Mouse (Mus musculus): ENCODE data around the gene Arid1b.

Arid1b gene

GRCm38 (mm10) chr17:5138641-5139205 is 144.6 kb downstream of the Arid1b start:
- peak; percentile 83 for DNase-seq (ENCODE audit: extremely low read depth, insufficient read length, low spot score)

- DNase-seq (ENCODE audit: extremely low read depth, insufficient read length, low spot score): no peak
Observed at GRCm38 (mm10) chr17:5139553-5139952, 145.4 kb downstream of the Arid1b start.

GRCm38 (mm10) chr17:5143735-5144439 is 149.8 kb downstream of the Arid1b start:
- no peak for DNase-seq (ENCODE audit: extremely low read depth, insufficient read length, low spot score)

- peak; percentile 48 for DNase-seq (ENCODE audit: extremely low read depth, insufficient read length, low spot score)
Observed at GRCm38 (mm10) chr17:5150660-5151063, 156.5 kb downstream of the Arid1b start.

- no peak for DNase-seq (ENCODE audit: extremely low read depth, insufficient read length, low spot score)
Observed at GRCm38 (mm10) chr17:5151852-5152251, 157.7 kb downstream of the Arid1b start.

- DNase-seq (ENCODE audit: extremely low read depth, insufficient read length, low spot score): no peak
Observed at GRCm38 (mm10) chr17:5153461-5153860, 159.3 kb downstream of the Arid1b start.

GRCm38 (mm10) chr17:5154322-5154721 is 160.2 kb downstream of the Arid1b start:
- DNase-seq (ENCODE audit: extremely low read depth, insufficient read length, low spot score): no peak

GRCm38 (mm10) chr17:5157609-5158008 is 163.5 kb downstream of the Arid1b start:
- no peak for DNase-seq (ENCODE audit: extremely low read depth, insufficient read length, low spot score)

GRCm38 (mm10) chr17:5162525-5162924 is 168.4 kb downstream of the Arid1b start:
- no peak for DNase-seq (ENCODE audit: extremely low read depth, insufficient read length, low spot score)

GRCm38 (mm10) chr17:5163251-5163826 is 169.2 kb downstream of the Arid1b start:
- no peak for DNase-seq (ENCODE audit: extremely low read depth, insufficient read length, low spot score)

GRCm38 (mm10) chr17:5164794-5165193 is 170.7 kb downstream of the Arid1b start:
- no peak for DNase-seq (ENCODE audit: extremely low read depth, insufficient read length, low spot score)

GRCm38 (mm10) chr17:5165201-5165825 is 171.2 kb downstream of the Arid1b start:
- DNase-seq (ENCODE audit: extremely low read depth, insufficient read length, low spot score): no peak

GRCm38 (mm10) chr17:5166175-5166574 is 172.0 kb downstream of the Arid1b start:
- no peak for DNase-seq (ENCODE audit: extremely low read depth, insufficient read length, low spot score)

GRCm38 (mm10) chr17:5168046-5168445 is 173.9 kb downstream of the Arid1b start:
- no peak for DNase-seq (ENCODE audit: extremely low read depth, insufficient read length, low spot score)

- no peak for DNase-seq (ENCODE audit: extremely low read depth, insufficient read length, low spot score)
Observed at GRCm38 (mm10) chr17:5168640-5169039, 174.5 kb downstream of the Arid1b start.

GRCm38 (mm10) chr17:5170321-5170720 is 176.2 kb downstream of the Arid1b start:
- DNase-seq (ENCODE audit: extremely low read depth, insufficient read length, low spot score): no peak

- DNase-seq (ENCODE audit: extremely low read depth, insufficient read length, low spot score): no peak
Observed at GRCm38 (mm10) chr17:5171467-5171866, 177.3 kb downstream of the Arid1b start.

- no peak for DNase-seq (ENCODE audit: extremely low read depth, insufficient read length, low spot score)
Observed at GRCm38 (mm10) chr17:5174426-5175020, 180.4 kb downstream of the Arid1b start.

- no peak for DNase-seq (ENCODE audit: extremely low read depth, insufficient read length, low spot score)
Observed at GRCm38 (mm10) chr17:5175535-5175934, 181.4 kb downstream of the Arid1b start.

- DNase-seq (ENCODE audit: extremely low read depth, insufficient read length, low spot score): no peak
Observed at GRCm38 (mm10) chr17:5176315-5176714, 182.2 kb downstream of the Arid1b start.

GRCm38 (mm10) chr17:5178534-5178933 is 184.4 kb downstream of the Arid1b start:
- DNase-seq (ENCODE audit: extremely low read depth, insufficient read length, low spot score): no peak
